Mouse (Mus musculus): ENCODE data around the gene Alms1. TPM values are rescaled to one million over a fixed set of nuclear protein-coding genes. Genes with fewer than 3 reads are reported as not detected.
"Not testable (repeated sequence)": the region's sequence is repeated elsewhere in the genome, so short reads cannot be mapped to it uniquely, and the experiment has no call there.

Alms1 gene
- polyA plus RNA-seq, 1 experiment = 0.08 TPM

GRCm38 (mm10) chr6:85588164-85588563 lies 833 bp downstream of the Alms1 start:
- Histone ChIP-seq H3K4me3 (replicated peaks) (peak overlapping the region; percentile 98), H3K4me1 (peaks cover 18% of the 10 kb centered on the region; the same call in 1 of the 2 replicates), H3K36me3 (replicated peaks; ENCODE audit: low read length) (no peaks in the 10 kb centered on the region), H3K27me3 (replicated peaks) (peaks cover 6% of the 10 kb centered on the region), H3K9me3 (no peaks in the 10 kb centered on the region)
- no peak for TF ChIP-seq FLI1 (IDR thresholded peaks at IDR 0.05; ENCODE audit: low read length)
- TF ChIP-seq GATA1 (IDR thresholded peaks at IDR 0.05; ENCODE audit: borderline replicate concordance, low read length) = no peak

GRCm38 (mm10) chr6:85588568-85588967 lies 1.2 kb downstream of the Alms1 start:
- Histone ChIP-seq H3K4me1 (peaks cover 18% of the 10 kb centered on the region; the same call in 1 of the 2 replicates), H3K36me3 (replicated peaks; ENCODE audit: low read length) (no peaks in the 10 kb centered on the region), H3K9me3 (no peaks in the 10 kb centered on the region), H3K27me3 (replicated peaks) (peaks cover 6% of the 10 kb centered on the region), H3K4me3 (replicated peaks) (peak overlapping the region; percentile 98)
- TF ChIP-seq FLI1 (IDR thresholded peaks at IDR 0.05; ENCODE audit: low read length) (no peak), GATA1 (IDR thresholded peaks at IDR 0.05; ENCODE audit: borderline replicate concordance, low read length) (no peak)

GRCm38 (mm10) chr6:85590116-85590515 lies 2.8 kb downstream of the Alms1 start:
- peaks cover 5% of the 10 kb centered on the region for H3K27me3 ChIP-seq (replicated peaks)
- TF ChIP-seq FLI1 (IDR thresholded peaks at IDR 0.05; ENCODE audit: low read length) (no peak), GATA1 (IDR thresholded peaks at IDR 0.05; ENCODE audit: borderline replicate concordance, low read length) (no peak)
- H3K36me3 ChIP-seq (replicated peaks; ENCODE audit: low read length) = no peaks in the 10 kb centered on the region
- H3K4me3 ChIP-seq (replicated peaks) = no peak overlapping the region
- 0 out of 2 replicates have a peak, but pooled peaks cover 3% of the 10 kb centered on the region for H3K9me3 ChIP-seq
- H3K4me1 ChIP-seq = peaks cover 18% of the 10 kb centered on the region; the same call in 1 of the 2 replicates

- H3K9me3 ChIP-seq = 0 out of 2 replicates have a peak, but pooled peaks cover 3% of the 10 kb centered on the region
- no peak for TF ChIP-seq GATA1 (IDR thresholded peaks at IDR 0.05; ENCODE audit: borderline replicate concordance, low read length)
- no peaks in the 10 kb centered on the region for H3K4me1 ChIP-seq
- no peak overlapping the region for H3K4me3 ChIP-seq (replicated peaks)
- peaks cover 3% of the 10 kb centered on the region for H3K36me3 ChIP-seq (replicated peaks; ENCODE audit: low read length)
- H3K27me3 ChIP-seq (replicated peaks) = no peaks in the 10 kb centered on the region
Observed at GRCm38 (mm10) chr6:85599310-85599709, 12.0 kb downstream of the Alms1 start.

- TF ChIP-seq FLI1 (IDR thresholded peaks at IDR 0.05; ENCODE audit: low read length) = no peak
- TF ChIP-seq GATA1 (IDR thresholded peaks at IDR 0.05; ENCODE audit: borderline replicate concordance, low read length) = no peak
- no peaks in the 10 kb centered on the region for H3K4me1 ChIP-seq
- no peak overlapping the region for H3K4me3 ChIP-seq (replicated peaks)
- H3K27me3 ChIP-seq (replicated peaks) = no peaks in the 10 kb centered on the region
- no peaks in the 10 kb centered on the region for H3K9me3 ChIP-seq
- peaks cover 39% of the 10 kb centered on the region for H3K36me3 ChIP-seq (replicated peaks; ENCODE audit: low read length)
Observed at GRCm38 (mm10) chr6:85610511-85610910, 23.2 kb downstream of the Alms1 start.

- no peaks in the 10 kb centered on the region for H3K27me3 ChIP-seq (replicated peaks)
- no peak overlapping the region for H3K4me3 ChIP-seq (replicated peaks)
- no peaks in the 10 kb centered on the region for H3K9me3 ChIP-seq
- H3K4me1 ChIP-seq = no peaks in the 10 kb centered on the region
- peaks cover 65% of the 10 kb centered on the region for H3K36me3 ChIP-seq (replicated peaks; ENCODE audit: low read length)
- no peak for TF ChIP-seq FLI1 (IDR thresholded peaks at IDR 0.05; ENCODE audit: low read length)
Observed at GRCm38 (mm10) chr6:85620826-85621225, 33.5 kb downstream of the Alms1 start.

- H3K4me3 ChIP-seq (replicated peaks) = no peak overlapping the region
- no peak for TF ChIP-seq FLI1 (IDR thresholded peaks at IDR 0.05; ENCODE audit: low read length)
- TF ChIP-seq GATA1 (IDR thresholded peaks at IDR 0.05; ENCODE audit: borderline replicate concordance, low read length) = no peak
- no peaks in the 10 kb centered on the region for H3K27me3 ChIP-seq (replicated peaks)
- H3K4me1 ChIP-seq = no peaks in the 10 kb centered on the region
- H3K9me3 ChIP-seq = no peaks in the 10 kb centered on the region
- peaks cover 59% of the 10 kb centered on the region for H3K36me3 ChIP-seq (replicated peaks; ENCODE audit: low read length)
Observed at GRCm38 (mm10) chr6:85621600-85621999, 34.3 kb downstream of the Alms1 start.

GRCm38 (mm10) chr6:85624511-85624910 lies 37.2 kb downstream of the Alms1 start:
- Histone ChIP-seq H3K27me3 (replicated peaks) (no peaks in the 10 kb centered on the region), H3K9me3 (no peaks in the 10 kb centered on the region), H3K4me1 (no peaks in the 10 kb centered on the region), H3K4me3 (replicated peaks) (no peak overlapping the region), H3K36me3 (replicated peaks; ENCODE audit: low read length) (peaks cover 67% of the 10 kb centered on the region)
- TF ChIP-seq FLI1 (IDR thresholded peaks at IDR 0.05; ENCODE audit: low read length) (no peak), GATA1 (IDR thresholded peaks at IDR 0.05; ENCODE audit: borderline replicate concordance, low read length) (no peak)

- Histone ChIP-seq H3K4me3 (replicated peaks) (no peak overlapping the region), H3K9me3 (no peaks in the 10 kb centered on the region), H3K27me3 (replicated peaks) (no peaks in the 10 kb centered on the region), H3K36me3 (replicated peaks; ENCODE audit: low read length) (peaks cover 16% of the 10 kb centered on the region), H3K4me1 (no peaks in the 10 kb centered on the region)
- no peak for TF ChIP-seq FLI1 (IDR thresholded peaks at IDR 0.05; ENCODE audit: low read length)
- TF ChIP-seq GATA1 (IDR thresholded peaks at IDR 0.05; ENCODE audit: borderline replicate concordance, low read length) = no peak
Observed at GRCm38 (mm10) chr6:85633165-85633564, 45.8 kb downstream of the Alms1 start.

GRCm38 (mm10) chr6:85653244-85653643 lies 65.9 kb downstream of the Alms1 start:
- H3K36me3 ChIP-seq (replicated peaks; ENCODE audit: low read length) = peaks cover 7% of the 10 kb centered on the region
- no peak overlapping the region for H3K4me3 ChIP-seq (replicated peaks)
- no peaks in the 10 kb centered on the region for H3K4me1 ChIP-seq
- no peaks in the 10 kb centered on the region for H3K9me3 ChIP-seq
- no peaks in the 10 kb centered on the region for H3K27me3 ChIP-seq (replicated peaks)
- TF ChIP-seq FLI1 (IDR thresholded peaks at IDR 0.05; ENCODE audit: low read length) = no peak
- no peak for TF ChIP-seq GATA1 (IDR thresholded peaks at IDR 0.05; ENCODE audit: borderline replicate concordance, low read length)

GRCm38 (mm10) chr6:85701943-85702342 lies 114.6 kb downstream of the Alms1 start:
- H3K4me3 ChIP-seq (replicated peaks); H3K9me3 ChIP-seq; H3K36me3 ChIP-seq (replicated peaks; ENCODE audit: low read length); H3K4me1 ChIP-seq; H3K27me3 ChIP-seq (replicated peaks): not testable (repeated sequence)

GRCm38 (mm10) chr6:85709206-85709605 lies 121.9 kb downstream of the Alms1 start:
- H3K9me3 ChIP-seq; H3K4me1 ChIP-seq; H3K36me3 ChIP-seq (replicated peaks; ENCODE audit: low read length); H3K27me3 ChIP-seq (replicated peaks); H3K4me3 ChIP-seq (replicated peaks): not testable (repeated sequence)

GRCm38 (mm10) chr6:85709607-85710006 lies 122.3 kb downstream of the Alms1 start:
- not testable (repeated sequence) for H3K27me3 ChIP-seq (replicated peaks); H3K36me3 ChIP-seq (replicated peaks; ENCODE audit: low read length)

GRCm38 (mm10) chr6:85713105-85713504 lies 125.8 kb downstream of the Alms1 start, which contains the start of gene Nat8f7:
Gene Nat8f7 (minus strand): TSS chr6:85713205.
- H3K4me3 ChIP-seq (replicated peaks); H3K4me1 ChIP-seq; H3K27me3 ChIP-seq (replicated peaks); H3K9me3 ChIP-seq; H3K36me3 ChIP-seq (replicated peaks; ENCODE audit: low read length): not testable (repeated sequence)

More at GRCm38 (mm10) chr6:85709607-85710006, 122.3 kb downstream of the Alms1 start:
- H3K4me3 ChIP-seq (replicated peaks); H3K9me3 ChIP-seq; H3K4me1 ChIP-seq: not testable (repeated sequence)

Measured in megakaryocyte, embryonic 14.5 days (primary cell).